Mouse (Mus musculus): ENCODE results near the gene Cacna1f. TPM values are rescaled to one million over a fixed set of nuclear protein-coding genes. Genes with fewer than 3 reads are reported as not detected.
A peak's percentile ranks its signal among the peaks of the same experiment; 100 is the strongest.

Gene Cacna1f
- polyA plus RNA-seq, 1 experiment from 2014 or later, result not detected

GRCm38 (mm10) chrX:7678986-7679385 is 72.1 kb downstream of the Cacna1f start:
- Histone ChIP-seq H3K9ac (ENCODE audit: low read length) (no peak overlapping the region), H3K4me1 (replicated peaks; ENCODE audit: control insufficient read depth, insufficient read depth, low read length) (no peaks in the 10 kb centered on the region), H3K36me3 (ENCODE audit: control insufficient read depth, insufficient read depth, low read length) (no peaks in the 10 kb centered on the region), H3K27me3 (ENCODE audit: control insufficient read depth, insufficient read depth, low read length) (no peaks in the 10 kb centered on the region), H3K4me3 (ENCODE audit: low read depth, low read length) (no peak overlapping the region), H3K4me2 (ENCODE audit: low read depth, low read length, severe bottlenecking) (no peak overlapping the region), H3K27ac (ENCODE audit: low read depth, low read length) (no peak overlapping the region), H3K9me3 (ENCODE audit: control insufficient read depth, low read length) (no peaks in the 10 kb centered on the region)
- no peak for ATAC-seq (replicated peaks; ENCODE audit: low FRiP score)
- no peak for DNase-seq (ENCODE audit: low spot score)
- WGBS, result 38% methylated on average over 3 of the region's 3 CpGs

DNA sequence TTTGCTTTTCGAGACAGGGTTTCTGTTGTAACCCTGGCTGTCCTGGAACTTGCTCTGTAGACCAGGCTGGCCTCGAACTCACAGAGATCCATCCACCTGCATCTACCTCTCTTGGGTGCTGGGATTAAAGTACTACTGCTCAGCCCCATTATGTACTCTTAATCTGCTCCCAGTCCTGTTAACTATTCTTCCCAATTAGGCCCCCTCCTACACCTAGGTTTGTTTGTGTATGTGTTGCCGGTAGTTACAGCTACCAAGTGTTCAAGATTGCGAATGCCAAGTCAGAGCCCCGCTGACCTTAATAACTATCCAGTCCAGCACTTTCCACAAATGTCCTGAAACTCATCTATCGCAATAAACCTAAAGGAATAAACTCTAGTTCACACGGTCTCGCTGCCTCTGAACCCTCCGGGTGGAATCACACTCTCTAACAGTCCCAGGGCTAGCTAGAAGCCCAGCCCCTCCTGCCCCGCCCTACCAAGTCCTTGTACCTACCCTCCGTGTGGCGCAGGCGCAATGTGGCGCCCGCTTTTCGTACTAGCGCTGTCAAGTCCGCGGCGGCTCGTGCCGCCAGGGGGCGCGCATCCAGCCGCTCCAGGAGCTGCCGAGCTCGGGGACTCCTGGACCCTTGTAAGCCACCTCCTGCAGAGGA is 72.6 kb downstream of the Cacna1f start:
- peak; percentile 93 for DNase-seq (ENCODE audit: low spot score)
- WGBS, result 29% methylated on average over 27 of the region's 27 CpGs
- H3K9me3 ChIP-seq (ENCODE audit: control insufficient read depth, low read length), result no peaks in the 10 kb centered on the region
- ATAC-seq (replicated peaks; ENCODE audit: low FRiP score), result peak; percentile 98
- no peaks in the 10 kb centered on the region for H3K36me3 ChIP-seq (ENCODE audit: control insufficient read depth, insufficient read depth, low read length)
- H3K27me3 ChIP-seq (ENCODE audit: control insufficient read depth, insufficient read depth, low read length), result no peaks in the 10 kb centered on the region
- H3K4me1 ChIP-seq (replicated peaks; ENCODE audit: control insufficient read depth, insufficient read depth, low read length), result no peaks in the 10 kb centered on the region
- no peak overlapping the region for H3K4me3 ChIP-seq (ENCODE audit: low read depth, low read length)
- peak overlapping the region; percentile 48; the same call in 1 of the 2 replicates for H3K4me2 ChIP-seq (ENCODE audit: low read depth, low read length, severe bottlenecking)
- H3K27ac ChIP-seq (ENCODE audit: low read depth, low read length), result no peak overlapping the region
- peak overlapping the region; percentile 27; the same call in 1 of the 2 replicates for H3K9ac ChIP-seq (ENCODE audit: low read length)

- H3K36me3 ChIP-seq (ENCODE audit: control insufficient read depth, insufficient read depth, low read length), result no peaks in the 10 kb centered on the region
- no peak overlapping the region for H3K27ac ChIP-seq (ENCODE audit: low read depth, low read length)
- H3K4me1 ChIP-seq (replicated peaks; ENCODE audit: control insufficient read depth, insufficient read depth, low read length), result no peaks in the 10 kb centered on the region
- H3K9me3 ChIP-seq (ENCODE audit: control insufficient read depth, low read length), result no peaks in the 10 kb centered on the region
- H3K4me2 ChIP-seq (ENCODE audit: low read depth, low read length, severe bottlenecking), result peak overlapping the region; percentile 48; the same call in 1 of the 2 replicates
- DNase-seq (ENCODE audit: low spot score), result no peak
- H3K4me3 ChIP-seq (ENCODE audit: low read depth, low read length), result no peak overlapping the region
- 24% methylated on average over 12 of the region's 12 CpGs for WGBS
- no peak; the same call in 1 of the 2 replicates for ATAC-seq (replicated peaks; ENCODE audit: low FRiP score)
- H3K9ac ChIP-seq (ENCODE audit: low read length), result peak overlapping the region; percentile 27; the same call in 1 of the 2 replicates
- H3K27me3 ChIP-seq (ENCODE audit: control insufficient read depth, insufficient read depth, low read length), result no peaks in the 10 kb centered on the region
These were observed 73.2 kb downstream of the Cacna1f start for GRCm38 (mm10) chrX:7680057-7680412.

DNA sequence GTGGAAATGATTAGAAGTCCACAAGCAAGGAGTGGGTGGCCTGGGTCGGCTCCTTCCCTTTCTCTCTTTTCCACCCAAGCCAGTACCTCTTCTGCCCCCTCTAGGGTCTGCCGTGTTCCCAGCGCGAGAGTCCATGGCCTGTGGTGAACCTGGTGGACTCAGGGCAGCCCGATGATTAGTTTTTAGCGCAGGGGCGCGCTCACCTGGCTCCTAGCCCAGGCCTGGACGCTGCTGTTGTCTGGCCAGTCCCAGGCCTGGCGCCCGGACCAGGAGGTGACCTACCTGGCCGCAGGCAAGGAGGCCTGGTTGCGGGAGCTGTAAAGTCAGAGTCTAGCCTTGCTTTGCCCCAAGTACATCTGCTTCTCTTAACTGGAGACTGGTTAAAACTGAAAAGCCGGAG is 74.0 kb downstream of the Cacna1f start, which contains the start of gene Magix:
TSS of gene Magix (minus strand) at position 388 of the 400 bp plus-strand sequence.
- Histone ChIP-seq H3K4me3 (ENCODE audit: low read depth, low read length) (no peak within 1 kb of the TSS), H3K9me3 (ENCODE audit: control insufficient read depth, low read length) (no peaks in the 10 kb centered on the region), H3K4me2 (ENCODE audit: low read depth, low read length, severe bottlenecking) (peak within 1 kb of the TSS; percentile 48; the same call in 1 of the 2 replicates), H3K4me1 (replicated peaks; ENCODE audit: control insufficient read depth, insufficient read depth, low read length) (no peaks in the 10 kb centered on the region), H3K27ac (ENCODE audit: low read depth, low read length) (no peak within 1 kb of the TSS), H3K27me3 (ENCODE audit: control insufficient read depth, insufficient read depth, low read length) (no peaks in the 10 kb centered on the region), H3K9ac (ENCODE audit: low read length) (peak within 1 kb of the TSS; percentile 27; the same call in 1 of the 2 replicates), H3K36me3 (ENCODE audit: control insufficient read depth, insufficient read depth, low read length) (no peaks in the 10 kb centered on the region)
- 64% methylated on average over 14 of the region's 14 CpGs for WGBS
- DNase-seq (ENCODE audit: low spot score) (no peak), ATAC-seq (replicated peaks; ENCODE audit: low FRiP score) (no peak)

Other genes with a start within 250 kb of the Cacna1f start
- 0.52 and 0.57 TPM in 2 replicates for gene Usp27x, start 231.3 kb upstream of the Cacna1f start, polyA plus RNA-seq (2014; fragmentation: Nextera tagmentation; extraction: Ambion mirVana)
- gene Foxp3, start 33.4 kb upstream of the Cacna1f start, polyA plus RNA-seq (2014; fragmentation: Nextera tagmentation; extraction: Ambion mirVana), result not detected in 2 replicates
- gene Ppp1r3f, start 32.8 kb upstream of the Cacna1f start, polyA plus RNA-seq (2014; fragmentation: Nextera tagmentation; extraction: Ambion mirVana), result 2.2 and 3.3 TPM in 2 replicates
- gene Ccdc22, start 1.6 kb upstream of the Cacna1f start, polyA plus RNA-seq (2014; fragmentation: Nextera tagmentation; extraction: Ambion mirVana), result 33.4 and 33.6 TPM in 2 replicates
- 12.3 and 12.6 TPM in 2 replicates for gene Syp, start 31.4 kb downstream of the Cacna1f start, polyA plus RNA-seq (2014; fragmentation: Nextera tagmentation; extraction: Ambion mirVana)
- 2.6 and 2.9 TPM in 2 replicates for gene Prickle3, start 50.2 kb downstream of the Cacna1f start, polyA plus RNA-seq (2014; fragmentation: Nextera tagmentation; extraction: Ambion mirVana)
- 54.0 and 64.5 TPM in 2 replicates for gene Plp2, start 64.3 kb downstream of the Cacna1f start, polyA plus RNA-seq (2014; fragmentation: Nextera tagmentation; extraction: Ambion mirVana)
- gene Magix, start 74.2 kb downstream of the Cacna1f start, polyA plus RNA-seq (2014; fragmentation: Nextera tagmentation; extraction: Ambion mirVana), result 0.47 TPM in 1 of 2 replicates, not detected in the other
- 44.6 and 47.0 TPM in 2 replicates for gene Gpkow, start 90.0 kb downstream of the Cacna1f start, polyA plus RNA-seq (2014; fragmentation: Nextera tagmentation; extraction: Ambion mirVana)
- 14.2 and 17.2 TPM in 2 replicates for gene Wdr45, start 107.2 kb downstream of the Cacna1f start, polyA plus RNA-seq (2014; fragmentation: Nextera tagmentation; extraction: Ambion mirVana)
- gene Gm45208, start 115.2 kb downstream of the Cacna1f start, polyA plus RNA-seq (2014; fragmentation: Nextera tagmentation; extraction: Ambion mirVana), result 0.55 TPM in 1 of 2 replicates, not detected in the other
- 88.7 and 94.0 TPM in 2 replicates for gene Praf2, start 121.4 kb downstream of the Cacna1f start, polyA plus RNA-seq (2014; fragmentation: Nextera tagmentation; extraction: Ambion mirVana)
- gene Ccdc120, start 143.8 kb downstream of the Cacna1f start, polyA plus RNA-seq (2014; fragmentation: Nextera tagmentation; extraction: Ambion mirVana), result 22.8 and 27.8 TPM in 2 replicates
- 23.6 and 24.8 TPM in 2 replicates for gene Tfe3, start 155.5 kb downstream of the Cacna1f start, polyA plus RNA-seq (2014; fragmentation: Nextera tagmentation; extraction: Ambion mirVana)
- gene Gripap1, start 182.7 kb downstream of the Cacna1f start, polyA plus RNA-seq (2014; fragmentation: Nextera tagmentation; extraction: Ambion mirVana), result 56.2 and 57.2 TPM in 2 replicates
- 1.2 and 1.4 TPM in 2 replicates for gene Kcnd1, start 215.2 kb downstream of the Cacna1f start, polyA plus RNA-seq (2014; fragmentation: Nextera tagmentation; extraction: Ambion mirVana)
- 37.3 and 37.6 TPM in 2 replicates for gene Otud5, start 234.3 kb downstream of the Cacna1f start, polyA plus RNA-seq (2014; fragmentation: Nextera tagmentation; extraction: Ambion mirVana)